Mouse (Mus musculus): Measurements from ENCODE around the gene Scap.
"Not testable (repeated sequence)": the region's sequence is repeated elsewhere in the genome, so short reads cannot be mapped to it uniquely, and the experiment has no call there.

The Scap gene

DNA sequence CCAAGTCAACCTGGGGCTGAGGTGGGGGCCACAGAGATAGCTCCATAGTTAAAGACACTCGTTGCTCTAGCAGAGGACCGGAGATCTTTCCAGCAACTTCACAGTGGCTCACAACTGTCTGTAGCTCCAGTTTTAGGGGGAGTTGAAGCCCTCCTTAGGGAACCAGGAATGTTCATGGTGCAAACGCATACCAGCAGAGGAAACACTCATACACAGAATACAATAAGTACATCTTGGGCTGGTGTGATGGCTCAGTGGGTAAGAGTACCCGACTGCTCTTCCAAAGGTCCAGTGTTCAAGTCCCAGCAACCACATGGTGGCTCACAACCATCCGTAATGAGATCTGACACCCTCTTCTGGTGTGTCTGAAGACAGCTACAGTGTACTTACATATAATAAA lies 2.2 kb upstream of the Scap start:
- DNase-seq (ENCODE audit: low spot score in 2 of 2): not testable (repeated sequence)

DNA sequence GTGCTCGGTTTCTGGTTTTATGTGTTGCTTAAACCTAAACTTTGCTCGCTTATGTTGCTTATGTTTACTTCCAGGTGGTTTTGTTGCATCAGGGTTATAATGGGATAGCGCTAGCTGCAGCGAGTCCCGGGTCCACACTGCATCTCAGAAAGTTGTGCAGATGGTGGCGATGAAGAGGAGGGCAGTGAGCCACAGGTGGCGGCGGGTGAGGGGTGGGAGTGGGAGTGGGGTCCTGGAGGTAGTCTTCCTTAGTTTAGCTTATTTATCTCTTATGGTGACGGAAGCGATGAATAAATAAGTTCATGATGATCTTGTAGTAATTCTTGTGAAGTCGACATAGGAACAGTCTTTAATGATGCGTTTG lies 790 bp downstream of the Scap start:
- DNase-seq (ENCODE audit: low spot score in 2 of 2): no peak

DNA sequence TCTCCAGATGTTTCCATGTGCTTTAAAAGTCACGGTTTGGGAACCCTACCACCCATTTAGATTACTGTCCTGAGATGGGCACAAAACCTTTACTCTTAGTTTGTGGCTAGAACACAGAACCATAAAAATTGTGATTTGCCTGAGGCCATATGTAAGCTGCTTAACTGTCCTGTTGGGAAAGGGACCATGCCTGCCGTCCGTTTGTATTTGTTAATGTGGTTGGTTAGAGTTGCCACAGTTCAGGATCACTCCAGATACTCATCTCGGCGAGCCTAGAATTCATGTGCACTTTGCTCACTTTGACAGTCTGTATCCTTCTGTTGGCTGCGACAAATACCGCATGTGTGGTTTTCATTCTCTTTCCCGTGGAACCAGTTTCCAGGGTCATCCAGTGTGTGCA lies 1.8 kb downstream of the Scap start:
- no peak for DNase-seq (ENCODE audit: low spot score in 2 of 2)

DNA sequence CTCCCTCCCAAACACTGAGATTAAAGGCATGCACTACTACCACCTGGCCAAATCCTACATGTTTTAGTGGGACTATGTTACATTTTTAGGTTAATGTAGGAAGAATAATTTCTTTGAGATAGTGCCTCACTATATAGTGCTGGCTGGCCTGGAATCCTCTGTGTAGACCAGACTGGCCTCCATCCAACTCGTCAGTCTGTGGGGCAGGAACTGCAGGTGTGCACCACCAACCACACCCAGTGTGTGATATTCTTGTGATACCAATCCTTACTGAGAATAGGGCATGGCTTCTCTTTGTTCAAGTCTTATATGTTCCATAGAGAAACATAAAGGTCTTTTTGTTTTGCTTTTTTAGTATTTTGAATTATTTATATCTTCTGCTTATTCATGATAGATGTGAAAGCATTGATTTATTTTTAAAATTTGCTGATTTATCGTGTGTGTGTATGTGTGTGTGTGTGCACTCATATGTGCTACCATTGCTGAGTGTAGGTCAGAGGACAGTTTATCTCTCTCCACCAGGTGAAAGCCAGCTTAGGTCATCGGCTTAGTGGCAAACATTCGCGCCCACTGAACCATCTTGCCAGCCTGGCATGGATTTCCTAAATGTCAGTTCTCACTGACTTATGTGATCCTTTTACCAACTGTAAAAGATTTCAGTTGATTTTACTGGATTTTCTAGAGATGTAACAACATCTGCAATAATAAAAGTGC lies 7.1 kb downstream of the Scap start:
- no peak for DNase-seq (ENCODE audit: low spot score in 2 of 2)

DNA sequence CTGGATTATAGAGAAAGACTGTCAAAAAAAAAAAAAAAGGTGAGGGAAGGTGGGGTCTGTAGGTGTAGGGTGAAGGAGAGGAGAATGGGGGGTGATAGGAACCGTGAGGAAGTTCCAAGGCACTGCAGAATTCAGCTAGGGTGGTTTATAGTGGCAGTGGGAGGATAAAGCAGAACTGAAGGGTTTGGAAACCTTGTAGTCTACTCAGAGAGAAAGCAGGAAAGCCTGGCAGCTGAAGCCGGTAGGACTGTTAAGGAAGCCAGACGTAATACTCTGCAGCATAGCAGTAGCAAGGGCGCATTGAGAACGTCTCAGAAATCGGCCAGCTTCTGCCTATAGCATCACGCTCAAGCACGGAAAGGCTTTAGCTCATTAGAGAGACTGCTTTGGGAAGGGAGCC lies 8.9 kb downstream of the Scap start:
- no peak for DNase-seq (ENCODE audit: low spot score in 2 of 2)

DNA sequence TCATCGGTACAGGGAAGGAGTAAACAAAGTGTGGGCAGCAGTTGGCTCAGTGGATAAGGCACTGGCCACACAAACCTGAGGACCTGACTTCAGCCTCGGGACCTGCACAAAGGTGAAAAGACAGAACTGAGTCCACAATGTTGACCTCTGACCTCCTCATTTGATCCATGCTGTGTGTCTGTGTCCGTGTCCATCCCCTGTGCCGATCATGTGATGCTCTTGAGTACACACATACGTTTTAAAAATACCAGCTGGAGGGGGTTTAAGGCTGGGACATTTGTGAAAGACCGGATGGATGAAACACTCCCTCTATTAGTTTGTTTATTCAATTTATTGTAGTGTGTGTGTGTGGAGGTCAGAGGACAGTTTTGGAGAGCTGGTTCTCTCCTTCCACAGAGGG lies 10.7 kb downstream of the Scap start:
- no peak for DNase-seq (ENCODE audit: low spot score in 2 of 2)

DNA sequence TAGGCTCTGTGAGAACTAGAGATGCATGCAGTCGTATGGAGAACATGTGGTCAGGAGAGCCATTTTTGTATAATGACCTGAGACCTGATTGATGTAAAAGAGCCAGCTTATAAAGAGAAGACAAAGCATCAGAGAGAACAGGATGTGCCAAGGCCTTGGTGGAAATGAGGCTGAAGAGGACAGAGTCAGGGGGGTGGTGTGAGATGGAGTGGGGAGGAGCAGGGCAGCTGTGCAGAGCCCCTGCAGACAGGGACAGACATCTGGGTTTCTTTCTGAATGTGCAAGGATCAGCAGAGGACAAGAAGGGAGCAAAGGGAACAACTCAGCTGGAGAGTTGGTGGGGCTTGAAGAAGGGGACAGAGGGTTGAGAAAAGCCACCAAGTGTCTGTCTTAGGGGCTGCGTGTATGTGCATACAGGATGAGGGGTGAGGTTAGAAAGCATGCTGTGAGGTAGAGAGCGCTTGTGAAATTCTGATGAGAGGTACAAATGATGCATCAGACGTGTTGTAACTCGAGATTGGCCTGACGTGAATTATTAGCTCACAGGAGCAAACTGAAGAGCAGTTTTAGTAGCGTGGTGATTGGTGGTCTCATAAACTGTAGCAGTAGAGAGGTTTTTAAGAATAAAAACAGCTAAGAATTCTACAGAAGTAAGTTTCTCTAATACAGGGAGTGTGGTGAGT lies 12.1 kb downstream of the Scap start:
- no peak for DNase-seq (ENCODE audit: low spot score in 2 of 2)

DNA sequence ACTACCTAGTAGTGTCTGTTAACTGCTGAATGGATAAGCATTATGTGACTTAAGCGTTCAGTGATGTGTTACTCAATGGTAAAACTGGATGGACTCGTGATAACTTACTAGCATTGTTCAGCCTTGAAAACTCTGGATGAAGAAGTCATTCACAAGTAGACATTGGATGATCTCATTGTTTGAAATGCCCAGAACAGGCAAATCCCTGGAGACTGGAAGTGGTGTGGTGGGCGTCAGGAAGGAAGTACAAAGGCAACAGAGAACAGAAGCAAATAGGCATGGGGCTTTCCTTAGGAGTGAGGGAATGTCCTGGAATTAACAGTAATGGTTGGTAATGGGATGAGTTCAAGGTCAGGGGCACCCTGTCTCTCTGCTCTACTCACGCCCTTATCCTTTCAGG lies 15.8 kb downstream of the Scap start:
- no peak for DNase-seq (ENCODE audit: low spot score in 2 of 2)

DNA sequence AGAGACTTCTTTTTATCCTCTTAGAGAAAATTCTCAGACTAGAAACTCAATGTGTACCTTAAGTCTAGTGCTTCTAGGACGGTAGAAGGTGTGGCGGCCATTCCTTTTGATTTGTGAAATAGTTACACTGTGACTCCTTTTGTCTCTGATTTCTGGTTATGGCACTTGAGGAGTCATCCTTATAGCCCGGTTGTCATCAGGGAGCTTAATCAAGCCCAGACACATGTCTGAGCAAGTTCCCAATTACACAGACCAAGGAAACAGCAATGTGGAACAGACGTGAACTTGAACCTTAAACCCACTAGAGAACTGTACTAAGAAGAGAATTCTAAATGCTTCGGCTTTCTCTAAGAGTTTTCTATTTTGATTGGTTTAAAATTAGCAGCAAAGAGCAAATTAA lies 17.1 kb downstream of the Scap start:
- no peak for DNase-seq (ENCODE audit: low spot score in 2 of 2)

DNA sequence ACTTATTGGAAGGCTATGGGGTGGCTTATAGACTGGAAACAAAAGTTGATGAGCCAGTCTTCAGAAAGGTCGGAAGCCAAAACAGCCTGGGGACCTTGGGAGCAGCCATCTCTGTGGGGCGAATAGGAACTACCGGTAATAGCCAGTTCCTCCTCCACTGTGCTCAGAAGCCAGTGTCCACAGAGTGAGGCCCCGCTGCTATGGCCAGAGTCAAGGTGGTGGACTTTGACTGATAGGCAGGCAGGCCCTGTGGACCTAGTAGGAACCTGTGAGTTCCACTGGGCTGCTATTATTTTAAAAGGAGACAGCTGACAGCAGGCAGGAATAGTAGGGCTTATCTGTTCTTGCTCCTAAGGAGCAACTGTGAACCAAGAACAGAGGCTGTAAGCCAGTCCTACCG lies 17.5 kb downstream of the Scap start:
- DNase-seq (ENCODE audit: low spot score in 2 of 2): no peak

DNA sequence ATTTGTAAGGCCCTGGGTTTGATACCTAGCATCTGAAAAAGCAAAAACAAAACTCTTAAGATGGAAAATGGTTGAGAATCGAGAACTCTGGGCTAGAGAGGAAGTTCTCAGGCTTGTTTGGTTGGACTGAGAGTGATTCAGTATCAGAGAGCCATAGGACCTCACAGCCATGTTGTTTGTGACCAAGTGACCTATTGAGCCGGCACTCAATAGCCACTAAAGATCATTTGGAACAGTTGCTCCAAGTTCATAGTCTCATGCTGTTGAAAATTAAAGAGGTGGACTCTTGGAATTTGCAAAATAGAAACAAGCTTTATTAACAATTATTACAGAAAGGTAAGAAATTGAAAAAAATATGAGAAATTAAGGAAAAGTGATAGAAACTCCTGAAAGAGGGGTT lies 18.3 kb downstream of the Scap start:
- DNase-seq (ENCODE audit: low spot score in 2 of 2): no peak

DNA sequence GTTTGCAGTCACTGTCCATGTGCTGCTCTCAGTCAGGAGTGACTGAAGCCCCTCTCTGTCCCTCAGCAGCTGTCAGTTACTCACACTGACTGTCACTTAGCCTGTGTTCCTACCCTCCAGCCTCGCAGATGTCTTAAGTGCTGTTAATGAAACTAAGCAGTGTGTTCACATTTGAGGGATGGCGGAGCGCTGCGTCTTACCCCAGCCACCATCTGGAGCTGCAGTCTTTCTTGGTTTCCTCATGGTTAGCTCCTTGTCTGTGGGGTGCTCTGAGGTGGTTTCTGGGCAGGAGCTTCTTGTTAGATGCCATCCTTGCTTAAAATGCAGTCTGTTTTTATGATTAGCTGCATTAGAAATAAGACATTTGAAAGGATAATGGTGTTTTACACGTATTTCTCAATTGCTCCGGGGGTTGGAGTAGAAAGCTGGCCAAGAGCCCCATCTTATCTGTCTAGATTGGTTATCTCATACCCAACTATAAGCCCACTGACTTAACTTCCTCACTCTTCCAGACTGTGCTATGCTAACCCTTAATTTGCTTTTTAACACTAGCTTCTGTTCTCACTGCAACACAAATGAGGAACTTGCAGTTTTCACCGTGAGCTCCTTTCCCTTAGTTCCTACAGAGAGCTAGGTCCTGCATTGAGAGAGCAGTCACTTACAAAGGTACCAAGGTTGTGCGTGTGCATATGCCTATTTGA lies 19.0 kb downstream of the Scap start:
- no peak for DNase-seq (ENCODE audit: low spot score in 2 of 2)

DNA sequence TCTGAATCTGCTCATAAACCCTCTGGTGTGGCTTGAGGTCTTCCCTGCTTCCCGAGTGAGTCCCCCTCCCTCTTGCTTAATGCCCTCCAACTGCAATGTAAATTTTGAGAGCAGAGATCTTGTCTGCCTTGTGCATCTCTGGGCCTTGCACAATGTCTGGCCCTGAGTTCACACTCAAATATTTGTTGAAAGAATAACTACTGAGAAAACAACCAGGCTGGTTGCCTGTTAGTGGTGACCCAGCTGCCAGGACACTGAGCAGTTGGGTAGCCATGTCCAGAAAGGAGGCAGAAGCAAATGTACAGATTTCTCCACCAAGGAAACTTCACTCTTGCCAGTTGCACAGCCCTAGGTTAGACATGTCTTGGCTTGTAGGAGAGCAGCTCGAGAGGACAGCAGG lies 25.3 kb downstream of the Scap start:
- no peak for DNase-seq (ENCODE audit: low spot score in 2 of 2)

DNA sequence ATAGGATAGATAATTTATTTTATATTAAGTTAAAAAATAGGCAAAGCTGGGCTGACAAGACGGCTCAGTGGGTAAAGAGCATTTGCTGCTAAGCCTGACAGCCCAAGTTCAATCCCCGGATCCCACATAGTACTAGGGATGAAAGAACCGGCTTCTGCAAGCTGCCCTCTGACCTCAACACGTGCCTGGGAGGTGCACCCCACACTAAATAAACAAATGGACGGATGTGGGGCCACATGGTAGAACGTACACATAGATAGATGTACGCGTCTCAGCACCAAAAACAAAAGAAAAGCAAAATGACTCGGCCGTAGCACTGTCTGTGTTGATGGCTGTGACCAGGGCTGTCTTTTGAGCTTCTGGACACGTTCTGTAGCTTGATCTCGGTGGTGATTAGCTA lies 28.2 kb downstream of the Scap start:
- DNase-seq (ENCODE audit: low spot score in 2 of 2): no peak

DNA sequence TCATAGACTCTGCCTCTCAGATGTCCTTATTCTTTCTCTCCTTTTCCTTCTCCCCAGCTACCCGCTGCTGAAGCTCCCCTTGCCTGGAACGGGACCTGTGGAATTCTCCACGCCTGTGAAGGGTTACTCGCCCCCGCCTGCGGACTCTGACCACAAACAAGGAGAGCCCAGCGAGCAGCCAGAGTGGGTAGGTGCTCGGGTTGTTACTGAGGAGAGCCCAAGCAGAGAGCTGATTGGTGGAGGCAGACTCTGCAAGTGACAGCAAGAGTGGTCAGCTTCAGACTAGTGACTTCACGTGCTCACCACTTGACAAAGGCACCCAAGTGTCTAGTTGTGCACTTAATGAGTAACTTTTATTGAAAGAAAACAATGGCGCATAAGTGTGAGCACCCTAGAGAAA lies 29.2 kb downstream of the Scap start:
- no peak for DNase-seq (ENCODE audit: low spot score in 2 of 2)

DNA sequence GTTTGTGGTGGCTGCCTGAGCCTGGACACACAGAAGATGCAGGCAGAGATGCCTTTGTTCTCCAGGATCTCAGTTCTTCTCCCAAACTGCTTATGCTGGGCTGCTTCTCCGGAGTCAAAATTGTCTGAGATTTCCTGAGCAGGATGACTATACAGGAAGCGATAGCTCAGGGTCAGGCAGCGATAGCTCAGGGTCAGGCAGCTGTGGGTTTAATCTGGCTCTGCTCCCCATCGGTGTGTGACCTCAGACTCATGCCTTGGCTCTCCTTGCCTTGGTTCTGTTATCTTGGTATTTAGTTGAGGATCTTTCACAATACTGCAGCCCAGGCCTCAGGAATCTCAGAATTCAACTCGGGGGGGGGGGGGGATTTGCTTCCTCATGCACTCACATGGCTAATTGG lies 33.7 kb downstream of the Scap start:
- no peak for DNase-seq (ENCODE audit: low spot score in 2 of 2)

DNA sequence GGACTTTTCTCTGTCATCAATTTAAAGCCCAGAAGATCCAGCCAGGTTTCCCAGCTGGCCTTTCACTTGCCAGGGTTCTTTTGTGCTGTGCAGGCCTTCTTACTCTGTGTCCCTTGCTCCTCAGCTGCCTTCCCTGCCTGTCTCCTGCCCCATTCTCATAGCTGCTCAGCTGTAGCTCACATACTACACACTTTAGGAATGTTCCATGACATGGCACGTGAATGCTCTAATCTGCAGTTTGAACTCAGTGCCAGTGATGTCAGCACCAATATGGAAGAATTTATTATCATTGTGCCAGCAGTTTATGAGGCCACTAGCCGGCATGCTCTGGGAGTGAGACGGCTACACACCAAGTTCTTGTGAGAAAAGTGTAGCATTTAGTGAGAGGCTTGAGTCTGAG lies 36.8 kb downstream of the Scap start:
- no peak for DNase-seq (ENCODE audit: low spot score in 2 of 2)

DNA sequence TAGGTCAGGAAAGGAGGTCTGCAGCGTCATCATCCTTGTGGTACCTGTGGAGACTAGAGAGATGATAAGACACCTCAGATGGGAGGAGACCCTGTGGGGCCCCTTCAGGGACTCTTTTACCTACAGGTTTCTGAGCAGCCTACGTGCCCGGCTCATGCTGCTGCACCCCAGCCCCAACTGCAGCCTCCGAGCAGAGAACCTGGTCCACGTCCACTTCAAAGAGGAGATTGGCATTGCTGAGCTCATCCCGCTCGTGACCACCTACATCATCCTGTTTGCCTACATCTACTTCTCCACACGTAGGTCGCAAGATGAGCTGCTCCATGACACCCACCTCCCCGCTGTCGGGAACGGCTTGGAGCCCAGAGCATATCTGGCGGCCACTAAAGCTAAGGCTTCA lies 40.8 kb downstream of the Scap start:
- DNase-seq (ENCODE audit: low spot score in 2 of 2): no peak

DNA sequence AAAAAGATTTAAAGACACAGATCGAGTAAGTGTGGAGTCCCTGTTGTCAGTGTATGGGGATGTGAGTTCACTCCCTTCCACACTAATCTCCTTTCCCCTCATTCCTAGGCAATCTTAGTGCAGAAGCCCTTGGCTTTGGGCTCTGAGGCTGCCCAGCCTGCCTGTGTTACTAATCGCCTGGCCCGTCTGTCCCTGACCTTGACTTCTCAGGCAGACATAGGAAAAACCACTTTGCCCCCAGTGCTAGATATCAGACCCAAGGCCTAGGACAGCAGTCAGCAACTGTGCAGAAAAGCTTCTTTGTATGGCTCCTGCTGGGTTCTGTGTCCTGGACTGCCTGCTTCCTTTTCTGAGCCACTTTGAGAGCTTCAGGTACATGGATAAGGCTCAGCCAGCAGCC lies 42.6 kb downstream of the Scap start:
- DNase-seq (ENCODE audit: low spot score in 2 of 2): no peak

DNA sequence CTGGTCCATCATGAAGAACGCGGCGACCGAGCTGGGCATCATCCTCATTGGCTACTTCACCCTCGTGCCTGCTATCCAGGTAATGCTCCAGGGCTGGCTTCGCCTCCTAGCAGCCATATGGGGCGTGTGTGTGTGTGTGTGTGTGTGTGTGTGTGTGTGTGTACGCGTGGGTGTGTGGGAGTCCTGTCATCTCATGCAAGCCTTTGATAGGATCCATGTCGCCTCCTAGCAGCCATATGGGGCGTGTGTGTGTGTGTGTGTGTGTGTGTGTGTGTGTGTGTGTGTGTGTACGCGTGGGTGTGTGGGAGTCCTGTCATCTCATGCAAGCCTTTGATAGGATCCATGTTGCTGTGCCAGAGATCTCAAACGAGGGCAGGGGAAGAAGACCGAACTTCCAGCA lies 44.6 kb downstream of the Scap start:
- not testable (repeated sequence) for DNase-seq (ENCODE audit: low spot score in 2 of 2)

DNA sequence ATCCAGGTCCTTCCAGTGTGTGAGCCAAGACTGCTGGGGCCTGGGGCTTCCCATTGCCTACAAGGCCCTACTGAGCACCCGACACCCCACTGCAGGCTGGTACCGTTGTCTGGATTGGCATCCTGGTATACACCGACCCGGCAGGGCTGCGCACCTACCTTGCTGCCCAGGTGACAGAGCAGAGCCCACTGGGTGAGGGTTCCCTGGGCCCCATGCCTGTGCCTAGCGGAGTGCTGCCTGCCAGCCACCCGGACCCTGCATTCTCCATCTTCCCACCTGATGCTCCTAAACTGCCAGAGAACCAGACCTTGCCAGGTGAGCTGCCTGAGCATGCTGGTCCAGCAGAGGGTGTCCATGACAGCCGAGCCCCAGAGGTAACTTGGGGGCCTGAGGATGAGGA lies 46.3 kb downstream of the Scap start:
- no peak for DNase-seq (ENCODE audit: low spot score in 2 of 2)

DNA sequence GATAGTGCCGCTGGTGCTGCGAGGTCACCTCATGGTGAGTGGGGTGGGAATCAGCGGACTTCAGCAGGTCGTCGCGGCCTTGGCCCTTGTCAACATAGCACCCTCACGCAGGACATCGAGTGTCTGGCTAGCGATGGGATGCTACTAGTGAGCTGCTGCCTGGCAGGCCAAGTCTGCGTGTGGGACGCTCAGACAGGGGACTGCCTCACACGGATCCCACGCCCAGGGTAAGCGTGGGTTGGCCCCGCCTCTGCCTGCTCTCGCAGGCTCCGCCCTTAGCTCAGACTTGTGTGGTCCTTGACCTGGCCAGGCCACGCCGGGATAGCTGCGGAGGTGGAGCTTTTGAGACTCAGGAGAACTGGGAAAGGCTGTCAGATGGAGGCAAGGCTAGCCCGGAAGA lies 47.6 kb downstream of the Scap start:
- no peak for DNase-seq (ENCODE audit: low spot score in 2 of 2)

DNA sequence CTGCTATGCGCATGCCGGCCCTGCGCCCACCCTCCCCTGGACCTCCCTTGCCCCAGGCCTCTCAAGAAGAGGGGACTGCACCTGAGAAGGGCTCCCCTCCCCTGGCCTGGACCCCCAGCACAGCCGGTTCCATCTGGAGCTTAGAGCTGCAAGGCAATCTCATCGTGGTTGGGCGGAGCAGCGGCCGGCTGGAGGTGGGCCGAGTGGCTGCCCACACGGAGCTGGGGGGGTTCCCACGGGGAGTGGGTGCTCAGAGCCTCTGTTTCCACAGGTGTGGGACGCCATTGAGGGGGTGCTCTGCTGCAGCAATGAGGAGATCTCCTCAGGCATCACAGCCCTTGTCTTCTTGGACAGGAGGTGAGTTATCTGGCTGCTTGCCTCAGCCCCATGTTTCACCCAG lies 48.2 kb downstream of the Scap start:
- DNase-seq (ENCODE audit: low spot score in 2 of 2): no peak

Data from urinary bladder, adult 18-20 months (tissue).